Mouse (Mus musculus): ENCODE results near the gene Dock9. TPM values are rescaled to one million over a fixed set of nuclear protein-coding genes. Genes with fewer than 3 reads are reported as not detected.

Dock9 gene
- polyA plus RNA-seq, 3 experiments from 2014 or later, result 1.7 to 7.9 (median 3.9) TPM

- ATAC-seq, result no peak
Measured at GRCm38 (mm10) chr14:121504781-121505484, 292.7 kb downstream of the Dock9 start, which contains the start of gene Slc15a1. Slc15a1 (minus strand) TSS chr14:121505252.

- no peak for ATAC-seq
Measured at GRCm38 (mm10) chr14:121500577-121500976, 297.1 kb downstream of the Dock9 start.

- no peak for ATAC-seq
Measured at GRCm38 (mm10) chr14:121499769-121500168, 297.9 kb downstream of the Dock9 start.

- ATAC-seq, result no peak
Measured at GRCm38 (mm10) chr14:121497800-121498199, 299.8 kb downstream of the Dock9 start.

- ATAC-seq, result no peak
Measured at GRCm38 (mm10) chr14:121495741-121496140, 301.9 kb downstream of the Dock9 start.

GRCm38 (mm10) chr14:121495120-121495519 lies 302.5 kb downstream of the Dock9 start:
- ATAC-seq, result no peak

- ATAC-seq, result no peak
Measured at GRCm38 (mm10) chr14:121494238-121494637, 303.4 kb downstream of the Dock9 start.

GRCm38 (mm10) chr14:121493712-121494111 lies 303.9 kb downstream of the Dock9 start:
- ATAC-seq, result no peak

GRCm38 (mm10) chr14:121492328-121492727 lies 305.3 kb downstream of the Dock9 start:
- no peak for ATAC-seq

Other genes starting within 250 kb of the Dock9 start
- gene Ubac2, start 80.8 kb upstream of the Dock9 start, polyA plus RNA-seq (2017; shearing (Covaris generic)), result 10 to 100 TPM; 47.9 to 88.3 (median 78.9) TPM
- 10 to 100 TPM; 51.6 to 79.6 (median 77.9) TPM for gene Gpr18, start 117.9 kb upstream of the Dock9 start, polyA plus RNA-seq (2017; shearing (Covaris generic))
- gene Gpr183, start 167.4 kb upstream of the Dock9 start, polyA plus RNA-seq (2017; shearing (Covaris generic)), result 100 to 1,000 TPM; 108 to 142 (median 140) TPM
- gene Timm8a2, start 236.8 kb upstream of the Dock9 start, polyA plus RNA-seq (2017; shearing (Covaris generic)), result not detected

Data from inflammation-experienced regulatory T-cells, adult 6 months (primary cell).